Mouse (Mus musculus): ENCODE results near the gene Cldn13.

Cldn13 gene

DNA sequence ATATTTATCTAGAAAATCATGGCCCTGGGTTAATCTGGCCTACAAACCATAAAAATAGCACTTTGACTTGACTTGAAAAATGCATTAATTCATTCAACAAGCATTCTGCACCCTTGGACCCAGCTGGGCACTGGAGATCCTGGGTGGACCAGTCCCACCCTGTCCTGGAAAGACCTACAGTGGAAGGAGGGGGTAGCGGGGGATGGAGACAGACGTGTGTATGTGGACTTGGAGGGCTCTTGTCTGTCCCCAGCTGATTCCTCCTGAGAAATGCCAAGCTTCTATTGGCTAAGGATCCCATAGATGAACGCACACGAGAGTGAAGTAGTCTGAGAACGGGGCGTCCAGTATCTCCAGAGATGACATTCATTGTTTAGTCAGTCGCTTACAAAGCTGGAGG lies 26.8 kb downstream of the Cldn13 start:
- no peak for DNase-seq

DNA sequence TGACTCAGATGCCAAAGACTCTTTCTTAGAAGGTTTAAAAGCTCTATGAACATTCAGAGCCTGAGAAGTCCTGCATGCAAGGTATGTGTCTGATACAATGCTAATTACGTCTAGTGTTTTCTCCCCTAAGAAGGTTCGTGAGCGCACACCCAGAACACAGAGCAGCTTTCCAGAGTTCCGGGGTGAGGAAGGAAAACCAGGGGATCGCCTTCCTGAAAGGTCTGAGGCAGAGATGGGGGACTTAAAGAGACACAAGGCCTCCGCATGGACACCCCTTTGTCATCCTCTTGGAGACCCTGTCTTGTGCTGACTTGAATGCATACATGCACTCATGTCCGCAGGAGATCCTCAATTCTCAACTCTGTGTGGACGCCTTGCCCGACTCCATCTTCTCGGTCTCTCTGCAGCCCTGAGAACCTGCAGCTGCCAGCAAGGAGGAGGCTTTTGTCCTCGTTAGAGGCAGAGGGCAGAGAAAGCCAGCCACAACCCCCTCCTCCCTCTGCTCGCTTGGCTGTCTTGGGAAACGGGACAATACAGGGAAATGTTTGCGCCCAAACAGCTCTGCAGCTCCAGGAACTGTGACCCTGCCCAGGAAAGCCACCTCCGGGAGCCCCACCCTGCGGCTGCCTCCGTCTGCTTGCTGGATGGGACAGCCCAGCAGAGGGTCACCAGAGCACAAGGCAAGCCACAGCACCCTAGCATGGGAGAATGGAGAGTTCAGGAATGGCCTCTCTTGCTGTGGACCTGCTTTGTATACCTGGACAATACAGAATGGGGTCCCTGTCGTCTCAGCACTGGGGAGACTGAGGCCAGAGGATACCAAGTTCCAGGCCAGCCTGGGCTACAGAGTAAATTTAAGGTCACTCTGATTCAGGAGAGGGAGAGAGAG lies 27.6 kb downstream of the Cldn13 start:
- DNase-seq = no peak

- DNase-seq = no peak
Measured at GRCm38 (mm10) chr5:134883077-134883476, 32.2 kb downstream of the Cldn13 start.

DNA sequence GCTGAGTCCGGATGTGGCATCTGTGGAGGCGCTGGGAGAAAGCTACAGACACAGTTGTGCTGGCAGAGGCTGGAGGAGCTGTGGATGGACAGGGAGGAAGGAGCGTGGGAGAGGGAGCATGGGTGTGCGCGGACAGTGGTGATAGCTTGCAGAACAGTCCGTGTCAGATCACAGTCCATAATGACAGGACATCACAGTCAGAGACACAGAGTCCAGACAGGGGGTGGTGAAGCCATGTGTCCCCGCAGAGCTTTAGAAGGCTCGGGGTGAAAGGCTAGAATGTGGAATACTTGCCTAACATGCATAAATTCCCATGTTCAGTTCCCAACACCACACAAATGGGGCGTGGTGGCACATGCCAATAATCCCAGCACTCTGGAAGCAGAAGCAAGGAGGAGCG lies 38.5 kb downstream of the Cldn13 start:
- no peak for DNase-seq

GRCm38 (mm10) chr5:134875245-134875644 lies 40.1 kb downstream of the Cldn13 start:
- no peak for DNase-seq

GRCm38 (mm10) chr5:134873956-134874879 lies 41.1 kb downstream of the Cldn13 start:
- no peak for DNase-seq

- no peak for DNase-seq
Measured at GRCm38 (mm10) chr5:134873034-134873433, 42.3 kb downstream of the Cldn13 start.

- DNase-seq = no peak
Measured at GRCm38 (mm10) chr5:134872597-134872996, 42.7 kb downstream of the Cldn13 start.

GRCm38 (mm10) chr5:134868506-134868905 lies 46.8 kb downstream of the Cldn13 start:
- no peak for DNase-seq

DNA sequence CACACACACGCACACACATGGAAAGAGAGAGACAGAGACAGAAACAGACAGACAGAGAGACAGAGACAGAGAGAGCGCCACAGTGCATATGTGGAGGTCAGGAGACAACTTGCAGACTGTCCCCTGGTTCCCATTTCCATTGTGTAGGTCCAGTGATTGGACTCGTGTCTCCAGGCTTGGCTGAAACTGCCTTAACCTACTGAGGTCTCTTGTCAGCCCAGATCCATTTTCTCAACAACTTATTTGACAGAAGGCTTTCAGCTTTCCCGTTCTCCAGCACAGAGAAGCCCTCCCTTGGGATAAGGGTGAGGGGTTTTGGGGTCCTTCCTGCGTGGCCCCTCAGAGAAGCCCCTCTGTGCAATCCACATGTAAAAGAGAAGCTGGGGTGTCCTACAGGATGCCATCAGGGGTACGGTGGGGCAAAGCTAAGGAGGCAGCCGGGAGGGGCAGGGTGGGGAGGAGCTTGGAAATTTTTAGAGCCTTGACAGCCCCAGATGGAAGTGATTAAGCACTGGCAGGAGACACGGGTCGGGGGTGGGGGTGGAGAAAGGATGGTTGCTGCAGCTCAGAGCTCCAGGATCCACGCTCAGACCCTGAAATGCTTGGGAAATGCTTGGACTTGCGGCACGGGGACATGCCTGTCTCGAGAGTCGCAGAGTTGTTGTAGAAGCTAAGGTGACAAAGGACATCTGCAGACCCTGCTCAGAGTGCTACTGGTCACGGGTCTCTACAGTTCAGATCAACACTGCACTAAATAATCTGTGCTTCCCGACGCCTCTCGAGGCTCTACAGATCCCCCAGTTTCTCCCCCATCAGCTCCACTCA lies 47.8 kb downstream of the Cldn13 start:
- peak; percentile 78 for DNase-seq

DNA sequence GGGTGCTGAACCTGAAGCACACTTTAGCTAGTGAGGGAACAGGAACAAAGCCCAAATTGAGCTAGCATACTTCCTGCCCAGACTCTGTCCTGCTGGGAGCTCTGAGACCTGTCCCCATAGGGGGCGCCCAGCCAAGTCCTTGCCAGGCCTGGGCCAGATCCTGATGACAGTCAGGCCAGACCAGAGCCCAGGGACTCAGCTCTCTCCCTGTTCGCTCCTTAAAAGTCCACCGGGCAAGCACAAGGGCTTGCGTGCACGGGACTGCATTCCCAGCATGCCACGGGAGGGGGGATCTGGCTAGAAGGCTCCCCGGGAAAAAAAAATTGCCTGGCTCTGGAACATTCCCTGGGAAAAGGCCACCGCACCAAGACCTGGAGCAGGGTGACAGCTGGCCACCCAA lies 50.2 kb downstream of the Cldn13 start:
- DNase-seq = peak; percentile 34
